Mouse (Mus musculus) midbrain, embryonic 11.5 days (tissue): ENCODE data around the gene Rbm45. TPM values are rescaled to one million over a fixed set of nuclear protein-coding genes. Genes with fewer than 3 reads are reported as not detected.

Source experiments
- ATAC-seq: fragments of 200-750 bp; cut with Nextera tagmentation; 2 replicates; pipeline ENCODE4 v1.8.0; 2017; ENCODE audit warnings: moderate TSS enrichment, moderate library complexity; ENCODE audit not compliant: low FRiP score
- DNase-seq: peaks from one replicate; pipeline ENCODE4 v3.0.0; 2015; ENCODE audit warnings: low spot score; ENCODE audit errors: missing footprints
- H3K27ac ChIP-seq: fragments of 300-500 bp; sonication (generic); 2 replicates; pipeline ENCODE4 v1.5.1; 2014; ENCODE audit warnings: low read depth, low read length
- H3K27me3 ChIP-seq: fragments of 300-500 bp; sonication (generic); 2 replicates; pipeline ENCODE4 v1.6.1; 2014; ENCODE audit warnings: mild to moderate bottlenecking, low read length, moderate library complexity, mixed read lengths; ENCODE audit not compliant: control insufficient read depth, insufficient read depth
- H3K36me3 ChIP-seq: fragments of 300-500 bp; sonication (generic); 2 replicates; pipeline ENCODE4 v1.6.1; 2014; ENCODE audit warnings: mild to moderate bottlenecking, low read length, moderate library complexity, mixed read lengths; ENCODE audit not compliant: control insufficient read depth, insufficient read depth
- H3K4me1 ChIP-seq: fragments of 300-500 bp; sonication (generic); 2 replicates; pipeline ENCODE4 v1.6.1; 2014; ENCODE audit warnings: low read length; ENCODE audit not compliant: control insufficient read depth, insufficient read depth
- H3K4me2 ChIP-seq: fragments of 300-500 bp; sonication (generic); 2 replicates; pipeline ENCODE4 v1.6.1; 2014; ENCODE audit warnings: mild to moderate bottlenecking, moderate library complexity
- H3K4me3 ChIP-seq: fragments of 300-500 bp; sonication (generic); 2 replicates; pipeline ENCODE4 v1.5.1; 2014; ENCODE audit warnings: low read depth, low read length
- H3K9ac ChIP-seq: fragments of 300-500 bp; sonication (generic); 2 replicates; pipeline ENCODE4 v1.6.1; 2014; ENCODE audit warnings: low read length
- H3K9me3 ChIP-seq: fragments of 300-500 bp; sonication (generic); 2 replicates; pipeline ENCODE4 v1.6.1; 2016; ENCODE audit warnings: low read length; ENCODE audit not compliant: control insufficient read depth
- WGBS: fragments of 180-500 bp; shearing (Covaris S2); extraction: QIAGEN DNeasy Blood & Tissue Kit; methylation state at CpG from one replicate; pipeline ENCODE4 v1.1.7; 2014; 5-methylcytosine and 5-hydroxymethylcytosine counted together
- polyA plus RNA-seq: library from polyadenylated mRNA; unstranded; fragments of >200 nt; fragmentation: Nextera tagmentation; extraction: Ambion mirVana; gene quantifications from 2 replicates; pipeline ENCODE4 v1.2.1, GENCODE M21; 2014

Gene Rbm45
- polyA plus RNA-seq, 1 experiment from 2014 or later = 17.5 TPM

- no peak for ATAC-seq
- 87% methylated on average over 3 of the region's 3 CpGs for WGBS
- Histone ChIP-seq H3K36me3 (no peaks in the 10 kb centered on the region), H3K9ac (no peak overlapping the region), H3K4me1 (no peaks in the 10 kb centered on the region), H3K27me3 (no peaks in the 10 kb centered on the region), H3K4me3 (no peak overlapping the region), H3K9me3 (no peaks in the 10 kb centered on the region), H3K27ac (no peak overlapping the region), H3K4me2 (no peak overlapping the region)
- DNase-seq = no peak
Measured at GRCm38 (mm10) chr2:76430539-76430938, 60.8 kb downstream of the Rbm45 start.

Other genes with a start within 250 kb of the Rbm45 start
- gene Pde11a, start 31.2 kb upstream of the Rbm45 start, polyA plus RNA-seq = 0.12 TPM in 1 of 2 replicates, not detected in the other
- gene Cyct, start 9.5 kb upstream of the Rbm45 start, polyA plus RNA-seq = not detected in 2 replicates
- gene Osbpl6, start 36.5 kb downstream of the Rbm45 start, polyA plus RNA-seq = 10.9 and 11.1 TPM in 2 replicates